Mouse (Mus musculus) embryonic facial prominence, embryonic 14.5 days (tissue): ENCODE data around the gene Adamts5. TPM values are rescaled to one million over a fixed set of nuclear protein-coding genes. Genes with fewer than 3 reads are reported as not detected.
A peak's percentile ranks its signal among the peaks of the same experiment; 100 is the strongest.

Source experiments
- ATAC-seq: fragments of 200-750 bp; cut with Nextera tagmentation; 2 replicates; pipeline ENCODE4 v1.8.0; 2017; ENCODE audit warnings: low read depth, moderate number of reproducible peaks, moderate TSS enrichment
- DNase-seq: peaks from one replicate; pipeline ENCODE4 v3.0.0-alpha.2; 2015; ENCODE audit warnings: low spot score
- H3K27ac ChIP-seq: fragments of 300-500 bp; sonication (generic); replicated peaks from 2 replicates; pipeline ENCODE4 v1.5.1; 2014; ENCODE audit warnings: low read depth, mild to moderate bottlenecking, low read length, moderate library complexity
- H3K27me3 ChIP-seq: fragments of 300-500 bp; sonication (generic); replicated peaks from 2 replicates; pipeline ENCODE4 v1.6.1; 2014; ENCODE audit warnings: low read length; ENCODE audit not compliant: control insufficient read depth, insufficient read depth
- H3K36me3 ChIP-seq: fragments of 300-500 bp; sonication (generic); 2 replicates; pipeline ENCODE4 v1.6.1; 2014; ENCODE audit warnings: low read length, mixed read lengths; ENCODE audit not compliant: control insufficient read depth, insufficient read depth
- H3K4me1 ChIP-seq: fragments of 300-500 bp; sonication (generic); 2 replicates; pipeline ENCODE4 v1.6.1; 2014; ENCODE audit warnings: antibody characterized with exemption, low read length; ENCODE audit not compliant: control insufficient read depth, insufficient read depth
- H3K4me2 ChIP-seq: fragments of 300-500 bp; sonication (generic); 2 replicates; pipeline ENCODE4 v1.6.1; 2014; ENCODE audit warnings: low read depth, mild to moderate bottlenecking, low read length, moderate library complexity, mixed read lengths
- H3K4me3 ChIP-seq: fragments of 300-500 bp; sonication (generic); 2 replicates; pipeline ENCODE4 v1.5.1; 2014; ENCODE audit warnings: low read depth, mild to moderate bottlenecking, low read length
- H3K9ac ChIP-seq: fragments of 300-500 bp; sonication (generic); 2 replicates; pipeline ENCODE4 v1.6.1; 2014; ENCODE audit warnings: low read depth, mild to moderate bottlenecking, low read length, moderate library complexity, mixed read lengths
- H3K9me3 ChIP-seq: fragments of 300-500 bp; sonication (generic); 2 replicates; pipeline ENCODE4 v1.6.1; 2016; ENCODE audit warnings: low read length; ENCODE audit not compliant: control insufficient read depth
- WGBS: fragments of 180-500 bp; shearing (Covaris S2); extraction: QIAGEN DNeasy Blood & Tissue Kit; methylation state at CpG from one replicate; pipeline ENCODE4 v1.1.7; 2014; 5-methylcytosine and 5-hydroxymethylcytosine counted together
- polyA plus RNA-seq: library from polyadenylated mRNA; unstranded; fragments of >200 nt; fragmentation: Nextera tagmentation; extraction: Ambion mirVana; gene quantifications from 2 replicates; pipeline ENCODE4 v1.2.1, GENCODE M21; 2014

Adamts5 gene
- polyA plus RNA-seq, 1 experiment from 2014 or later = 9.0 TPM

DNA sequence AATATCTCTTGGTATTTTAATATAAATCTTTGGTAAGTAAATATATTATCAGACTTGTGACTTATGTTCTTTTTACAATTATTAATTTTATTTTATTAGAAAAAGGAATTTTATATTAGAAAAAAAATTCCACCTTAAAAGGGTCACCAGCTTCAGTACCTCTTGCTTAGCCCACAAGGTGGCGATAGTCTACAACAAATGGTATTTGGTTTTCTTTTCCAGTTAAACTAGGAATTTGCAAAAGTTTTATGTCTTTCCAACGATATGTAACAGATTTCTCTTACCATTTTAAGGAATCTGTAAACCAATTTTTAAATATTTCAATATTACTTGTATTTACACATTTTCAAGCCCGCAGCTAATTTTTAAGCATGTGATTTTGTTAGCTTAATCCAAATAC is 94.6 kb downstream of the Adamts5 start:
- Histone ChIP-seq H3K27me3 (no peaks in the 10 kb centered on the region), H3K27ac (no peak overlapping the region), H3K4me1 (no peaks in the 10 kb centered on the region; the same call in 1 of the 2 replicates), H3K36me3 (no peaks in the 10 kb centered on the region), H3K4me2 (peak overlapping the region; percentile 35; the same call in 1 of the 2 replicates), H3K9me3 (no peaks in the 10 kb centered on the region), H3K9ac (no peak overlapping the region), H3K4me3 (no peak overlapping the region)
- DNase-seq = peak; percentile 85
- WGBS = 16% methylated on average over 3 of the region's 3 CpGs
- ATAC-seq = no peak

Other genes starting within 250 kb of the Adamts5 start
- 39.3 and 44.7 TPM in 2 replicates for gene Adamts1, start 98.7 kb downstream of the Adamts5 start, polyA plus RNA-seq